Mouse (Mus musculus): ENCODE results near the gene Mapk6. TPM values are rescaled to one million over a fixed set of nuclear protein-coding genes. Genes with fewer than 3 reads are reported as not detected.

The Mapk6 gene
- total and polyA plus RNA-seq, 2 experiments: 10.0 to 21.1 TPM

GRCm38 (mm10) chr9:75441691-75442131, 31.9 kb upstream of the Mapk6 start:
- Histone ChIP-seq H3K9ac (ENCODE audit: low read depth, low read length) (peak overlapping the region; percentile 66), H3K36me3 (ENCODE audit: control insufficient read depth, insufficient read depth, low read length) (no peaks in the 10 kb centered on the region), H3K4me3 (ENCODE audit: insufficient read depth, low read depth, low read length) (peak overlapping the region; percentile 68), H3K27me3 (ENCODE audit: control insufficient read depth, insufficient read depth, low read length) (no peaks in the 10 kb centered on the region), H3K79me2 (ENCODE audit: control insufficient read depth, insufficient read depth, low read length) (peaks cover 12% of the 10 kb centered on the region; the same call in 1 of the 2 replicates), H3K4me1 (ENCODE audit: control insufficient read depth, insufficient read depth, low read length) (peaks cover 11% of the 10 kb centered on the region), H3K27ac (replicated peaks; ENCODE audit: insufficient read depth, low read depth, low read length) (no peak overlapping the region)
- WGBS: under 1% methylated on average over 31 of the region's 31 CpGs
- DNase-seq (ENCODE audit: extremely low read depth, low read depth, low spot score): peak; percentile 31
- TF ChIP-seq CTCF (IDR thresholded peaks at IDR 0.05; ENCODE audit: low read depth, low read length): no peak; the same call in 1 of the 2 replicates
- no peak for TF ChIP-seq POLR2A (IDR thresholded peaks at IDR 0.05; ENCODE audit: extremely low read depth, insufficient read depth, low read length)

GRCm38 (mm10) chr9:75440796-75441666, 31.2 kb upstream of the Mapk6 start, which contains the start of gene Leo1:
TSS of gene Leo1 (plus strand) at chr9:75441524.
- Histone ChIP-seq H3K36me3 (ENCODE audit: control insufficient read depth, insufficient read depth, low read length) (no peaks in the 10 kb centered on the region), H3K27ac (replicated peaks; ENCODE audit: insufficient read depth, low read depth, low read length) (peak within 1 kb of the TSS; percentile 55), H3K79me2 (ENCODE audit: control insufficient read depth, insufficient read depth, low read length) (peaks cover 12% of the 10 kb centered on the region; the same call in 1 of the 2 replicates), H3K27me3 (ENCODE audit: control insufficient read depth, insufficient read depth, low read length) (no peaks in the 10 kb centered on the region), H3K4me3 (ENCODE audit: insufficient read depth, low read depth, low read length) (peak within 1 kb of the TSS; percentile 68), H3K9ac (ENCODE audit: low read depth, low read length) (peak within 1 kb of the TSS; percentile 71), H3K4me1 (ENCODE audit: control insufficient read depth, insufficient read depth, low read length) (peaks cover 11% of the 10 kb centered on the region)
- peak; percentile 89 for DNase-seq (ENCODE audit: extremely low read depth, low read depth, low spot score)
- TF ChIP-seq POLR2A (IDR thresholded peaks at IDR 0.05; ENCODE audit: extremely low read depth, insufficient read depth, low read length) (no peak), CTCF (IDR thresholded peaks at IDR 0.05; ENCODE audit: low read depth, low read length) (no peak)
- 2% methylated on average over 45 of the region's 45 CpGs for WGBS

GRCm38 (mm10) chr9:75437653-75438385, 28.0 kb upstream of the Mapk6 start:
- TF ChIP-seq CTCF (IDR thresholded peaks at IDR 0.05; ENCODE audit: low read depth, low read length) (peak; percentile 15; the same call in 1 of the 2 replicates), POLR2A (IDR thresholded peaks at IDR 0.05; ENCODE audit: extremely low read depth, insufficient read depth, low read length) (no peak)
- peaks cover 6% of the 10 kb centered on the region for H3K4me1 ChIP-seq (ENCODE audit: control insufficient read depth, insufficient read depth, low read length)
- H3K4me3 ChIP-seq (ENCODE audit: insufficient read depth, low read depth, low read length): no peak overlapping the region
- no peaks in the 10 kb centered on the region for H3K36me3 ChIP-seq (ENCODE audit: control insufficient read depth, insufficient read depth, low read length)
- DNase-seq (ENCODE audit: extremely low read depth, low read depth, low spot score): peak; percentile 64
- WGBS: 52% methylated on average over 6 of the region's 6 CpGs
- no peak overlapping the region for H3K9ac ChIP-seq (ENCODE audit: low read depth, low read length)
- H3K27ac ChIP-seq (replicated peaks; ENCODE audit: insufficient read depth, low read depth, low read length): no peak overlapping the region
- H3K27me3 ChIP-seq (ENCODE audit: control insufficient read depth, insufficient read depth, low read length): no peaks in the 10 kb centered on the region
- peaks cover 11% of the 10 kb centered on the region; the same call in 1 of the 2 replicates for H3K79me2 ChIP-seq (ENCODE audit: control insufficient read depth, insufficient read depth, low read length)

- 0 out of 2 replicates have a peak overlapping the region, but pooled peaks have one; percentile 17 for H3K9ac ChIP-seq (ENCODE audit: low read depth, low read length)
- peak overlapping the region; percentile 46 for H3K27ac ChIP-seq (replicated peaks; ENCODE audit: insufficient read depth, low read depth, low read length)
- WGBS: 11% methylated on average over 12 of the region's 12 CpGs
These were observed 26.1 kb upstream of the Mapk6 start for GRCm38 (mm10) chr9:75435918-75436317.

GRCm38 (mm10) chr9:75435291-75435690, 25.5 kb upstream of the Mapk6 start:
- TF ChIP-seq POLR2A (IDR thresholded peaks at IDR 0.05; ENCODE audit: extremely low read depth, insufficient read depth, low read length) (no peak), CTCF (IDR thresholded peaks at IDR 0.05; ENCODE audit: low read depth, low read length) (no peak)
- H3K4me3 ChIP-seq (ENCODE audit: insufficient read depth, low read depth, low read length): no peak overlapping the region
- H3K9ac ChIP-seq (ENCODE audit: low read depth, low read length): no peak overlapping the region
- H3K4me1 ChIP-seq (ENCODE audit: control insufficient read depth, insufficient read depth, low read length): peaks cover 4% of the 10 kb centered on the region
- H3K27me3 ChIP-seq (ENCODE audit: control insufficient read depth, insufficient read depth, low read length): no peaks in the 10 kb centered on the region
- H3K36me3 ChIP-seq (ENCODE audit: control insufficient read depth, insufficient read depth, low read length): no peaks in the 10 kb centered on the region
- WGBS: 92% methylated on average over 4 of the region's 4 CpGs
- no peaks in the 10 kb centered on the region for H3K79me2 ChIP-seq (ENCODE audit: control insufficient read depth, insufficient read depth, low read length)
- DNase-seq (ENCODE audit: extremely low read depth, low read depth, low spot score): no peak
- H3K27ac ChIP-seq (replicated peaks; ENCODE audit: insufficient read depth, low read depth, low read length): peak overlapping the region; percentile 46

More at GRCm38 (mm10) chr9:75435918-75436317, 26.1 kb upstream of the Mapk6 start:
- DNase-seq (ENCODE audit: extremely low read depth, low read depth, low spot score): peak; percentile 72
- Histone ChIP-seq H3K36me3 (ENCODE audit: control insufficient read depth, insufficient read depth, low read length) (no peaks in the 10 kb centered on the region), H3K79me2 (ENCODE audit: control insufficient read depth, insufficient read depth, low read length) (no peaks in the 10 kb centered on the region), H3K4me1 (ENCODE audit: control insufficient read depth, insufficient read depth, low read length) (peaks cover 4% of the 10 kb centered on the region), H3K27me3 (ENCODE audit: control insufficient read depth, insufficient read depth, low read length) (no peaks in the 10 kb centered on the region), H3K4me3 (ENCODE audit: insufficient read depth, low read depth, low read length) (no peak overlapping the region)
- TF ChIP-seq CTCF (IDR thresholded peaks at IDR 0.05; ENCODE audit: low read depth, low read length) (no peak), POLR2A (IDR thresholded peaks at IDR 0.05; ENCODE audit: extremely low read depth, insufficient read depth, low read length) (no peak)

Measured in liver, adult 2 months (tissue).